Mouse (Mus musculus) myocyte (in vitro differentiated cells): ENCODE results near the gene Psmb10.

Experiments used
- CEBPB ChIP-seq: IDR thresholded peaks from 2 replicates; pipeline ENCODE4 v1.6.1; 2011; ENCODE audit warnings: mild to moderate bottlenecking, moderate library complexity; ENCODE audit not compliant: poor library complexity, insufficient read depth, severe bottlenecking
- E2F4 ChIP-seq: IDR thresholded peaks from one replicate; pipeline ENCODE4 v1.6.1; 2011; ENCODE audit warnings: mild to moderate bottlenecking, control low read depth, moderate library complexity; ENCODE audit not compliant: insufficient read depth
- MAX ChIP-seq: IDR thresholded peaks from one replicate; pipeline ENCODE4 v1.6.1; 2011; ENCODE audit warnings: low read depth, mild to moderate bottlenecking, control low read depth
- POLR2A ChIP-seq: IDR thresholded peaks from one replicate; pipeline ENCODE4 v1.6.1; 2011; ENCODE audit warnings: low read depth, mild to moderate bottlenecking, control low read depth, moderate library complexity; ENCODE audit not compliant: insufficient read length
- POLR2AphosphoS2 ChIP-seq: IDR thresholded peaks from one replicate; pipeline ENCODE4 v1.6.1; 2011; ENCODE audit warnings: low read depth, control low read depth; ENCODE audit not compliant: insufficient read length
- TCF12 ChIP-seq: IDR thresholded peaks from one replicate; pipeline ENCODE4 v1.6.1; 2011; ENCODE audit warnings: mild to moderate bottlenecking, control low read depth; ENCODE audit not compliant: poor library complexity, insufficient read depth, severe bottlenecking
- TCF3 ChIP-seq: IDR thresholded peaks from one replicate; pipeline ENCODE4 v1.6.1; 2011; ENCODE audit warnings: low read depth, control low read depth; ENCODE audit not compliant: insufficient read length
- USF1 ChIP-seq: IDR thresholded peaks from one replicate; pipeline ENCODE4 v1.6.1; 2011; ENCODE audit warnings: low read depth, mild to moderate bottlenecking, control low read depth, moderate library complexity

DNA sequence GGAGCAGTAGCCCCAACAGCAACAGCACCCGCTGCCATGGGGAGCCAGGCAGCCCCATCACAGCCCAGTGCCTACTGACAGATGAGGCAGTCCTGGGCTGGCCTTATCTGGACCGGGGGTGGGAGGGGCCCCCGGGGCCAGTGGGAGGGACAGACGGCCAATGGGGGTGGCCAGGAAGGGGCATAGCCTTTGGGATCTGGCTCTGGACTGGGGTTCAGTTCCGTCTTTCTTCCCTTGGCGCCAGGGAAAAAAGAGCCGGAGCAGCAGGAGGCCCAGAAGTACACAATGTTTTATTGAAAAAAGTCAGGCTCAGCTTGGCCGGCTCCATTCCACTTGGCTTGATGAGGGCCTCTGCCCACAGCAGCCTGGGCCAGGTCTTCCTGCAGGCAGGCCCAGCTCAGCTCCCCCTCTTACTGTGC is 5.1 kb upstream of the Psmb10 start, which contains the start of gene Lcat:
- no peak for TF ChIP-seq MAX
- no peak for TF ChIP-seq POLR2AphosphoS2
- no peak for TF ChIP-seq USF1
- no peak for TF ChIP-seq TCF12
- no peak for TF ChIP-seq POLR2A
- no peak for TF ChIP-seq E2F4
- TF ChIP-seq TCF3, result no peak
- TF ChIP-seq CEBPB, result no peak
